Mouse (Mus musculus) ovary, postnatal 14 days (tissue): ENCODE measurements around the gene Treml4.

ENCODE experiments used
- DNase-seq: peaks from one replicate; pipeline ENCODE4 v3.0.0; 2022; ENCODE audit warnings: low spot score

Gene Treml4

GRCm38 (mm10) chr17:48263741-48264362 is at the start of gene Treml4:
Treml4 (plus strand) TSS chr17:48264295.
- DNase-seq: no peak

DNA sequence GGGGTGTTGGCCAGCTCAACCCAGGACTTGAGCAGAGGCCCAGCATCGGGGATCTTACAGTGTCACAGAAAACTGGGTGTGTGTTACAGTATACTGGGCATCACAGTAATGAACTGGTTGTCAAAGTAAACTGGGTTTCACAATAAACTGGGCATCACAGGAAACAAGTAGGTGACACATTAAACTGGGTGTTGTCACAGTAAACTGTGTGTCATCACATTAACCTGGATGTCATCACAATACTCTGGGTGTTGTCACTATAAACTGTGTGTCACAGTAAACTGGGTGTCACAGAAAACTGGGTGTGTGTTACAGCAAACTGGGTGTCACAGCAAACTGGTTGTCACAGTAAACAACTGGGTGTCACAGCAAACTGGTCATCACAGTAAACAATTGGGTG is 48.7 kb upstream of the Treml4 start:
- no peak for DNase-seq

- DNase-seq: no peak
These were observed 33.4 kb upstream of the Treml4 start for GRCm38 (mm10) chr17:48230680-48231079.

GRCm38 (mm10) chr17:48232518-48232917 is 31.6 kb upstream of the Treml4 start, which contains the start of gene Trem1:
Trem1 (plus strand) TSS chr17:48232768.
- DNase-seq: no peak

- no peak for DNase-seq
These were observed 30.3 kb upstream of the Treml4 start for GRCm38 (mm10) chr17:48233789-48234188.

DNA sequence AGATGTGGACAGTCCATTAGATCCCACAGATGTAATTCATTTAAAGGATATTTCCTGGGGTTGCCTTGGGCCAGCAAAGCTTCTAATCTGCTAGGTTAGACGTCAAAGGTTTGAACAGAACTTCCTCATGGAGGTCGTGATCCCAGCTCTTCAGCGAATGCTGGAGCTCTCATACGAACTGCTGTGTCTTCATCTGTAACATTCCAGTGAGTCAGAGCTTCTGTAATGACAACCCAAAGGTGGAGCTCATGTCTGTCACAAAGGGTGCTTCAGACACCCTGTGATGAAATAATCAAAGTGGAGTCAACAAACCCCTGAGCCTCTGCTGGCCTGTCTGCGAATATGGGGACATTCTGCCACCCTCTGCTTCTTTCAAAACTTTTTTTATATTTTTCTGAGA is 29.5 kb upstream of the Treml4 start:
- no peak for DNase-seq

- no peak for DNase-seq
These were observed 28.2 kb upstream of the Treml4 start for GRCm38 (mm10) chr17:48235773-48236370.

DNA sequence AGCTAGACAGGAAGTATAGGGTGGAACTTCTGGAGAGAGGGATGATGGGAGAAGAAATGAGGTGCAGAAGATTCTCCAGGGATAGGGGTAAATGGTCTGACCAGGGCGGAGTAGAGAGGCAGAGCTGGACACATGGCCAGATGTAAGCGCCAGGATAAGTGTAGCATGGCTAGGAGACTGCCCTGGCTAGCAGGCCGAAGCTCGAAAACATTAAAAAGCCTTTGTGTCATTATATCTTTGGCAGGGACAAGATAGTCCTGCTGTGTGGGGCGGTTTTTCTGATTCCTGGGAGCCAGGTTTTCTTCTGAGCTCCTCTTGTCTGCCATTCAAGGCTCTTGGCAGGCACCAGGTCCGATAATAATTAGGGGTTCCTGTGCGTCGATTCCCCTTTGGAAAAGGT is 26.5 kb upstream of the Treml4 start:
- no peak for DNase-seq

GRCm38 (mm10) chr17:48247221-48247928 is 16.7 kb upstream of the Treml4 start, which contains the start of gene Trem3:
Trem3 (plus strand) TSS chr17:48247777.
- DNase-seq: no peak

GRCm38 (mm10) chr17:48249039-48249438 is 15.1 kb upstream of the Treml4 start:
- DNase-seq: no peak

DNA sequence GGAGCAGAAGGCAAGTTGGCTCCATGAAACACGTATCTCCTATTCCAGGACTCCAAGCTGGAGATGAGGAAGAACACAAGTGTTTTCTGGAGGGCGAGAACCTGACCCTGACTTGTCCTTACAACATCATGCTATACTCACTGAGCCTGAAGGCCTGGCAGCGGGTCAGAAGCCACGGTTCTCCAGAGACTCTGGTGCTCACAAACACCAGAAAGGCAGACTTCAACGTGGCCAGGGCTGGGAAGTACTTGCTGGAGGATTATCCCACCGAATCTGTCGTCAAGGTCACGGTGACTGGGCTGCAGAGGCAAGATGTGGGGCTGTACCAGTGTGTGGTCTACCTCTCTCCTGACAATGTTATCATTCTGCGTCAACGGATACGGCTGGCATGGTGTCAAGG is 14.6 kb upstream of the Treml4 start:
- no peak for DNase-seq

DNA sequence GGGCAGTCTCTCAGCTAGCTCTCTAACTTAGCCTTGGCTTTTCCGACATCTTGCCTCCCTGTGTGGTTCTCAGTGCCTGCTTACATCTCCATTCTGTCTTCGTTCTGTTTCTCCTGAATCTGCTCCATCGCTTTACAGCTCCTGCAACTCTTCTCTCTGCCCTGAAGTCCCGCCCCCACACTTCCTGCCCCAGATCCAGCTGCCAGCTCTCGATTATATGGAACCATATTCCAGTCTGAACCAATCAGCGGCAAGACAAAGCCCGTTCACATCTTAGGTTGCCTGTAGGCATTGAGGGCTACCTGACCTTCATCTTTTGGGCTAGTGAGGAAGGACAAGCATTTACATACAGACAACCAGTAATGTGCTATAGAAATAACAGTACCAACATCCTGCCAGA is 13.5 kb upstream of the Treml4 start:
- DNase-seq: no peak

- no peak for DNase-seq
These were observed 7.5 kb upstream of the Treml4 start for GRCm38 (mm10) chr17:48256575-48256974.

- no peak for DNase-seq
These were observed 2.2 kb upstream of the Treml4 start for GRCm38 (mm10) chr17:48261868-48262267.

DNA sequence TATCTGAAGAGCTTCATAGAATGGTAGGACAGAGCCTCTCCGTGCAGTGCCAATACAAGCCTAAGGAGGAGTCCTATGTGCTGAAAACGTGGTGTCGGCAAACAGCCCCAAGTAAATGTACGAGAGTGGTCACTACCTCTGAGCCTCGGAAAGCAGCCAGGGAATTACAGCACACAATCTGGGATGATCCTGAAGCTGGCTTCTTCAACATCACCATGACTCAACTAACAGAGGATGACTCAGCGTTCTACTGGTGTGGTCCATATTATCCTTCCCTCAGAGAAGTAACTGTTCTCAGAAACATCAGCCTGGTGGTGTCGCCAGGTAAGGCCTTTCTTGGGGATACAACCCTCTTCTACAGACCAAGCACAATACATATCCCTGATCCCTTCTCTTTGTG is 567 bp downstream of the Treml4 start:
- DNase-seq: no peak

DNA sequence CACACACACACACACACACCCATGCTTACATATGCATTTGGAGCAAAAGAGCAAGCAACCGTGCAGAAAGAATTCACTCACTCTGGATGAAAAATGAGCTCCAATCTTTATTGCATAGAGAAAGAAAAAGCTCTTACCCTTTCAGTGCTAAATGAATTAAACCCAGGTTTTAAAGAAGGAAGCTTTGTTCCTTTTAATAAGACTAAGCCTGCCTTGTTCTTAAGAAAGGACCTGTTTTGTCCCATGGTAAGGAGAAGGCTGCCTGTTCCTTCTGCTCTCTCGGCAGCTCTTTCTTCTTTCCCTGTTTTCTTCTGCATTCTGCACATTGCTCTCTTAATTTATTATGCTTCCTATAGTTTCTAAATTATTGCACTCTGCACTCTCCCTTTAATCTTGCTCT is 2.0 kb downstream of the Treml4 start:
- DNase-seq: no peak

DNA sequence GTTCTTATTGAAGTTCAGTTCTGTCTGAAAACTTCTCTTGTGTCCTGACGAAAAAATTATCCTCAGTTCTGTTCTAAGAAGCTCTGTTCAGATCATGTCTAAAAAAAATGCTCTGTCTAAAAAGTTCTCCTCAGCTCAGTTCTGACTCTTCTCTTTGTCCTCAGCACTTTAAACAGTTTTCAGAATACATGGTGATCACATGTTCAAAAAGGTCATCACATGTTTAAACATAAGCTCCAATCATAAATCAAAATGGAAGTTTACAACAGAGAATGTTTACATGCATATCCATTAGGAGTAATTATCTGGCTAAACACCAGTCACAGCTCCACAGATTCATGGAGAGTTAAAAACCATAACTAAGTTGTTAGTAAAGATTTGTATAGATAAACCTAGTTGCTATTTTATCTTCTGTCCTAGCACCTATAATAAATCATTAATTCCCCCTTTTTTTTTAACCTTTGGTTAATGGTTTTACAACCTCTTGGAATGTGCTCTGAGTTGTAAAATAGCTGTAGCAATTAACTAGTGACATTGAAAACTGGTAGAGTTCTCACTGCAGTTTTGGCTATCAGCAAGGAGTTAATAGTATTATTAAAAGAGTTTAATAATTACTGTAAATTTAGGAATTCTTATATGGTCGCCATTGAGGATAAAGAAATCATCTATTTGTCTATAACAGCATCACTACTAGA is 2.7 kb downstream of the Treml4 start:
- no peak for DNase-seq

- DNase-seq: no peak
These were observed 3.5 kb downstream of the Treml4 start for GRCm38 (mm10) chr17:48267591-48267990.

DNA sequence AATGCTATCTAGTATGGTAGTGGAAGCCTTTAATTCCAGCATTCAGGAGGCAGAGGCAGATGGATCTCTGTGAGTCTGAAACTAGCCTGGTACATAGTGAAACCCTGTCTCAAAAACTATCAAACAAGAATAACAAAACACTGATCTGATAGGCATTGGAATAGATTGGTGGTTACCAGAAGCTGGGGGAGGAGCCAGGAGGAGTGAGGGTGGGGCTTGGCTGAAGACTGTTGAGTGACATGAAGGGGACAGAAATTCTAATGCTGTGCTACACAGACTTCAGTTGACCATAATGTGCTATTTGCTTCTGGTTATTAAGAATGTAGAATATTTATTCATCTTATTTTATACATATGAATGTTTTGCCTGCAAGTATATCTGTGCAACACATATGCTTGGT is 4.2 kb downstream of the Treml4 start:
- DNase-seq: no peak

DNA sequence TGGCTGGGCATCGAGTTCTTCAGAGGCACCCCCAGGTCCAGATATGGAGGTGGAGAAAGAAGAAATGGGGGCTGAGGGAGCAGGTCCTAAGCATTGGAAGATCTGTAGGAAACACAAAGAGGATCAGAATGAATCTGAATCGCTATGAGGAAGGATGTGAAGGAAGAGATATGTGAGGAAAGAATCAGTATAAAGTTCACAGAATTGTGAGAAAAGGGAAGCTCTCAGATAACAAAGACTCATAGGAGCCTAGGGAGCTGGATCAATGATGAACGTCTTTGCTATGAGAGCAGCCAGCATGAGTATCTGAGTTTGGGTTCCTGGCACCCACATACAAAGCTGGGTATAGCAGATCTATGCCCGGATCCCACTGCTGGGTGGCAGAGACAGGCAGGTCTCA is 5.7 kb downstream of the Treml4 start:
- no peak for DNase-seq

DNA sequence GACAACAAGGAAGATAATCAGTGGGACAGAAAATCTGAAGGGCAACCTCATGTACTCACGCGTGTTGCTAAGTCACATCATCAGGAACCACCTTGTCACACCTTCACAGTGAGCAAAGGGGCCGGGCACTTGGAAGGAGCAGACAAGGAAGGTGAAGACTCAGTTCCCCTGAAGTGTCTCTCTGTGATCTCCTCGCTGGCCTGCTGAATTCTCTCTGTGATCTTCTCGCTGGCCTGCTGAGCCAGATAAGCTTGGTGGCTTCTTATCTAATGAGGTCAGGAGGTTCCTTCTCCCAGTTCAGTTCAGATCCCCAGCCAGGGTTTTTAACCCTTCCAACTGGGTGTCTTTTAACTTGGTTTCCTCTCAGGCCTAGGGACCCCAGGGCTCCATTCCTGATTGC is 8.1 kb downstream of the Treml4 start:
- no peak for DNase-seq

GRCm38 (mm10) chr17:48272598-48272997 is 8.5 kb downstream of the Treml4 start:
- DNase-seq: no peak

- no peak for DNase-seq
These were observed 10.0 kb downstream of the Treml4 start for GRCm38 (mm10) chr17:48274098-48274497.
